Mouse (Mus musculus) erythroblast, embryonic 14.5 days (primary cell): ENCODE results near the gene E2f6.

ENCODE experiments used
- GATA1 ChIP-seq: IDR thresholded peaks from 2 replicates; pipeline ENCODE4 v1.6.1; 2012; ENCODE audit warnings: low read length, inconsistent platforms, mixed read lengths
- TAL1 ChIP-seq: IDR thresholded peaks from 3 replicates; pipeline ENCODE4 v1.6.1; 2012; ENCODE audit warnings: low read length, inconsistent platforms, mixed read lengths

DNA sequence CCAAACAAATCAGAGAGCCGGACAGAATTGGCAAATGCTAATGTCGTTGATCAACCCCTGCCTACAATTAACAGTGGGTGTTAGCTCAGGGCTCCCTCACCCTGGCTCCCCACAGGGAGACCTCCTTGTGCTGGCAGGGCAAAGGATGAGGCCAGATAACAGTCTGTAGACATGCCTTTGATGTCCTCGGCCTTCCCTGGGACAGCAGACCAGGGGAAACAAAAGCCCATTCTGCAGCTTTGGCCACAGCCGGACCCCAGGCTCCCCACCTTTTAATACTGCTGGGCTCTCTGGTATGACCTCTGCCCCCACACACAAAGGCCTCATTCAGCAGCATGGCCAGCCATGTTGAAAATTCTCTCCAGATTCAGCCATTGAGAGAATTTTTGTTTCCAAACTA is 21.0 kb upstream of the E2f6 start:
- TF ChIP-seq GATA1 = no peak
- TF ChIP-seq TAL1 = no peak
